Mouse (Mus musculus): ENCODE results near the gene Atg10. TPM values are rescaled to one million over a fixed set of nuclear protein-coding genes. Genes with fewer than 3 reads are reported as not detected.

Atg10 gene
- total RNA-seq, 2 experiments from 2014 or later: 24.1 to 25.1 TPM

- DNase-seq (ENCODE audit: low spot score): peak; percentile 77
- intact Hi-C loops (cut with DNase I): loop anchor here (10.0 kb wide), 1 partner anchor 532 kb away; no protein-coding TSS in a partner anchor
Measured at GRCm38 (mm10) chr13:90922751-90923612, 300.8 kb downstream of the Atg10 start, which contains the start of gene Rps23. Gene Rps23, plus strand, starts transcription at chr13:90922958.

- intact Hi-C loops (cut with DNase I): no loop called here
- DNase-seq (ENCODE audit: low spot score): no peak
Measured at GRCm38 (mm10) chr13:90914721-90915120, 309.0 kb downstream of the Atg10 start.

- no peak for DNase-seq (ENCODE audit: low spot score)
- intact Hi-C loops (cut with DNase I): no loop called here
Measured at GRCm38 (mm10) chr13:90913675-90914192, 310.0 kb downstream of the Atg10 start.

- no peak for DNase-seq (ENCODE audit: low spot score)
- intact Hi-C loops (cut with DNase I): no loop called here
Measured at GRCm38 (mm10) chr13:90912760-90913674, 310.8 kb downstream of the Atg10 start.

GRCm38 (mm10) chr13:90907376-90907775 lies 316.4 kb downstream of the Atg10 start:
- DNase-seq (ENCODE audit: low spot score): no peak
- intact Hi-C loops (cut with DNase I): no loop called here

GRCm38 (mm10) chr13:90905176-90905575 lies 318.6 kb downstream of the Atg10 start, which contains the start of gene Atp6ap1l:
Gene Atp6ap1l, minus strand, starts transcription at chr13:90905355.
- no peak for DNase-seq (ENCODE audit: low spot score)
- intact Hi-C loops (cut with DNase I): no loop called here

GRCm38 (mm10) chr13:90896821-90897220 lies 326.9 kb downstream of the Atg10 start:
- intact Hi-C loops (cut with DNase I): no loop called here
- DNase-seq (ENCODE audit: low spot score): no peak

GRCm38 (mm10) chr13:90896098-90896497 lies 327.7 kb downstream of the Atg10 start:
- intact Hi-C loops (cut with DNase I): no loop called here
- no peak for DNase-seq (ENCODE audit: low spot score)

- DNase-seq (ENCODE audit: low spot score): no peak
- intact Hi-C loops (cut with DNase I): no loop called here
Measured at GRCm38 (mm10) chr13:90894819-90895218, 328.9 kb downstream of the Atg10 start.

- DNase-seq (ENCODE audit: low spot score): no peak
- intact Hi-C loops (cut with DNase I): no loop called here
Measured at GRCm38 (mm10) chr13:90890111-90890510, 333.7 kb downstream of the Atg10 start.

- DNase-seq (ENCODE audit: low spot score): peak; percentile 7
- intact Hi-C loops (cut with DNase I): loop anchor here (2.0 to 5.0 kb wide), 2 partner anchors 1108 to 1339 kb away; no protein-coding TSS in a partner anchor
Measured at GRCm38 (mm10) chr13:90886568-90886983, 337.2 kb downstream of the Atg10 start.

GRCm38 (mm10) chr13:90885856-90886532 lies 337.8 kb downstream of the Atg10 start:
- intact Hi-C loops (cut with DNase I): loop anchor here (2.0 to 5.0 kb wide), 2 partner anchors 1107 to 1339 kb away; no protein-coding TSS in a partner anchor
- peak; percentile 3 for DNase-seq (ENCODE audit: low spot score)

Other genes starting within 250 kb of the Atg10 start
- 10 to 100 TPM; 43.3 to 48.1 TPM for gene Ssbp2, start 236.3 kb upstream of the Atg10 start, total RNA-seq (2021)

All from heart, postnatal 25 days (tissue).